Mouse (Mus musculus): ENCODE measurements around the gene Ddo. TPM values are rescaled to one million over a fixed set of nuclear protein-coding genes. Genes with fewer than 3 reads are reported as not detected.

Gene Ddo
- 0.59 and 0.90 TPM in 2 replicates for polyA plus RNA-seq (2014; fragmentation: Nextera tagmentation; extraction: Ambion mirVana)

DNA sequence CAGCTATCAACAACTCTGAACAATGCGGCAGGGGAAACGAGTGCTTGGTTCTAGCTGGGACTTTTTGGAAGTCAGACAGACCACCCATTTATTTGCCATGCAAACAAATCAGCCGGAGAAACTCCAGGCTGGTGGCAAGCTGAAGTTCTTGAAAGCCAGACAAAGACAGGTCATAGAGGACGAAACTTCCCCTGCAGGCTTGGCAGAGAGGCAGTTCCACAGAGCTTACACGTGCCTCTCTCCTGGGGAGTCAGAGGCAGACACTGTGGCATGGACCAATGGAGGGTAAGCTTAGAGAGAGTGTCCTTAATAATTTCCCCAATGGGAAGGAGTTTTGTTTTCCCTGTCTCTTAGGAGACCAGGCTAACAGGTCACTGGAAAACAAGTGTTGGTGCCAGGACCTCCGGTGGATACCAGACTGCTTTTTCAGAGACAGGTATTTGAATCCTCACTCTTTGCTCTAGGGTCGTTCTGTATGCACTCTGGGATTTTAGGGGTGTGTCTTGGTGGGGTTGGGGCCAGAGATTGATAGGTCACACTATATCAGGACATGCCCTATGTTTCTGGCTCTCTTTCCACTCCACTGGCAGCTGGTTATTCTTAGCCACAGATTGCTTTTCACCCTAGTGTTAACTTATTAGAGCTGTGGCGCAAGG lies at the start of gene Ddo:
Ddo (plus strand) TSS at position 356 of the 656 bp plus-strand sequence.
- no peak for ATAC-seq (ENCODE audit: low read depth)
- Histone ChIP-seq H3K4me3 (ENCODE audit: low read depth, low read length) (no peak within 1 kb of the TSS), H3K9me3 (ENCODE audit: control insufficient read depth, low read length) (no peaks in the 10 kb centered on the region), H3K9ac (ENCODE audit: low read depth, low read length) (no peak within 1 kb of the TSS), H3K36me3 (ENCODE audit: control insufficient read depth, insufficient read depth, low read length) (no peaks in the 10 kb centered on the region), H3K27ac (replicated peaks; ENCODE audit: low read depth, low read length) (no peak within 1 kb of the TSS), H3K4me1 (ENCODE audit: control insufficient read depth, insufficient read depth, low read length) (no peaks in the 10 kb centered on the region), H3K27me3 (replicated peaks; ENCODE audit: control insufficient read depth, insufficient read depth, low read length) (no peaks in the 10 kb centered on the region), H3K4me2 (ENCODE audit: low read depth, low read length) (no peak within 1 kb of the TSS)
- DNase-seq (ENCODE audit: low spot score), result no peak
- 56% methylated on average over 8 of the region's 8 CpGs for whole genome bisulfite sequencing

- DNase-seq (ENCODE audit: low spot score), result no peak
- Histone ChIP-seq H3K4me3 (ENCODE audit: low read depth, low read length) (no peak overlapping the region), H3K9ac (ENCODE audit: low read depth, low read length) (no peak overlapping the region), H3K4me2 (ENCODE audit: low read depth, low read length) (no peak overlapping the region), H3K27ac (replicated peaks; ENCODE audit: low read depth, low read length) (no peak overlapping the region), H3K4me1 (ENCODE audit: control insufficient read depth, insufficient read depth, low read length) (no peaks in the 10 kb centered on the region), H3K36me3 (ENCODE audit: control insufficient read depth, insufficient read depth, low read length) (no peaks in the 10 kb centered on the region), H3K9me3 (ENCODE audit: control insufficient read depth, low read length) (no peaks in the 10 kb centered on the region), H3K27me3 (replicated peaks; ENCODE audit: control insufficient read depth, insufficient read depth, low read length) (no peaks in the 10 kb centered on the region)
- no peak for ATAC-seq (ENCODE audit: low read depth)
- WGBS, result 72% methylated on average over 8 of the region's 8 CpGs
Observed at GRCm38 (mm10) chr10:40583584-40584255, 46.1 kb upstream of the Ddo start.

GRCm38 (mm10) chr10:40592186-40592585 lies 37.6 kb upstream of the Ddo start:
- no peak for ATAC-seq (ENCODE audit: low read depth)
- Histone ChIP-seq H3K27ac (replicated peaks; ENCODE audit: low read depth, low read length) (no peak overlapping the region), H3K27me3 (replicated peaks; ENCODE audit: control insufficient read depth, insufficient read depth, low read length) (no peaks in the 10 kb centered on the region), H3K4me2 (ENCODE audit: low read depth, low read length) (no peak overlapping the region), H3K36me3 (ENCODE audit: control insufficient read depth, insufficient read depth, low read length) (no peaks in the 10 kb centered on the region), H3K4me1 (ENCODE audit: control insufficient read depth, insufficient read depth, low read length) (no peaks in the 10 kb centered on the region), H3K9ac (ENCODE audit: low read depth, low read length) (no peak overlapping the region), H3K4me3 (ENCODE audit: low read depth, low read length) (no peak overlapping the region), H3K9me3 (ENCODE audit: control insufficient read depth, low read length) (no peaks in the 10 kb centered on the region)
- no peak for DNase-seq (ENCODE audit: low spot score)
- 62% methylated on average over 7 of the region's 7 CpGs for WGBS

DNA sequence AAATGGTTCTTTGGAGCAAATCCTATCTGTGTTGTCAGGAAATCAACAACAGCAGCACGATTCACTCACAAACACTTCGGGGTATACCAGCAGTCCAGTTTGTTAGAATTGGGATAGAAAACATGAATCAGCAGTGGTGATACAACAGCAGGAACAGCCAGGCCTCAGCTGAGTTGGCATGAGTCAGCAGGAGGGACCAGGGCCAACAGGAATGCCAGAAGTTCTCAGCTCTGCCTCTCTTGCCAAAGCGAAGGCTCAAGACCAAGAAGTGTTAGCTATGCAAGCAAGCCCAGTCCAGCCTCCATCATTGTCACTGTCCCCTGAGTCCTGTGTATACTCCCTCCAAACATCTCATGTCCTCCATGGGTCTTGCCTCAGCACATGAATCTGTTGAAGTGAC lies 32.6 kb upstream of the Ddo start:
- ATAC-seq (ENCODE audit: low read depth) (no peak), DNase-seq (ENCODE audit: low spot score) (no peak)
- Histone ChIP-seq H3K4me2 (ENCODE audit: low read depth, low read length) (no peak overlapping the region), H3K9ac (ENCODE audit: low read depth, low read length) (no peak overlapping the region), H3K27ac (replicated peaks; ENCODE audit: low read depth, low read length) (no peak overlapping the region), H3K4me1 (ENCODE audit: control insufficient read depth, insufficient read depth, low read length) (no peaks in the 10 kb centered on the region), H3K9me3 (ENCODE audit: control insufficient read depth, low read length) (no peaks in the 10 kb centered on the region), H3K4me3 (ENCODE audit: low read depth, low read length) (no peak overlapping the region), H3K27me3 (replicated peaks; ENCODE audit: control insufficient read depth, insufficient read depth, low read length) (no peaks in the 10 kb centered on the region), H3K36me3 (ENCODE audit: control insufficient read depth, insufficient read depth, low read length) (no peaks in the 10 kb centered on the region)
- WGBS, result 95% methylated on average over 3 of the region's 3 CpGs

DNA sequence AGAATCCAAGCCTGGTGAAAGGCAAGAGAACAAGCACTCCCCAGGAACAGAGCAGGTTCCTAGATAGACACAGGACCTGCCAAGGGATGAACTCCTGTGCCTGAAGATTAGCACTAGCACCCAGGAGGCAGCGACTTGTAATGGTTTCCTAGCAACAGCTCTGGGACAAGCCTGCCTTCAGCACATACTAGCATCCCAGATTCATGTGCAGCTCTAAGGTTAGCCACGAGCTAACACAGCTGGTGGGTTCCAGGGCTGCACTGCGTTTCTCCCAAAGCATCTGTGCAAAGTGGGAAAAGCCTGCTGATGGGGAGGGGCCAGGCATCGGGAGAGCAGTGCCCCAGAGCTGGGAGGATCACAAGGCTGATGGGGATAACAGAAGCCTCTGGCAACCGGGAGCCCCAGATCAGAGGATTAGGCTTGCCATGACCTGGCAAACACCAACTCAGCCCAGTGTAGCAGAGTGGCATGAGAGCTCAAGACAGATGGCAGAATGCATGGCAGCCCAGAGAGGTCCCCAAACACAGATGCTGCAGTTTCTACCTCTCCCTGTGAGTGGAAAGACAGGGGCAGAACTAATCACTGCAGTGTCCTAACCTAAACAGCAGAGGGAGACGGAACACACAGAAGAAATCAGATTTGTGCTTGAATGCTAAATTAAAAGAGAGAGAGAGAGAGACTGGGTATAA lies 25.0 kb upstream of the Ddo start:
- no peak overlapping the region for H3K27ac ChIP-seq (replicated peaks; ENCODE audit: low read depth, low read length)
- 0 out of 2 replicates have a peak, but pooled peaks cover 4% of the 10 kb centered on the region for H3K9me3 ChIP-seq (ENCODE audit: control insufficient read depth, low read length)
- ATAC-seq (ENCODE audit: low read depth) (no peak), DNase-seq (ENCODE audit: low spot score) (no peak)
- H3K4me1 ChIP-seq (ENCODE audit: control insufficient read depth, insufficient read depth, low read length), result no peaks in the 10 kb centered on the region
- H3K4me3 ChIP-seq (ENCODE audit: low read depth, low read length), result no peak overlapping the region
- WGBS, result 65% methylated on average over 6 of the region's 6 CpGs
- H3K9ac ChIP-seq (ENCODE audit: low read depth, low read length), result no peak overlapping the region
- no peak overlapping the region for H3K4me2 ChIP-seq (ENCODE audit: low read depth, low read length)
- no peaks in the 10 kb centered on the region for H3K36me3 ChIP-seq (ENCODE audit: control insufficient read depth, insufficient read depth, low read length)
- H3K27me3 ChIP-seq (replicated peaks; ENCODE audit: control insufficient read depth, insufficient read depth, low read length), result no peaks in the 10 kb centered on the region

DNA sequence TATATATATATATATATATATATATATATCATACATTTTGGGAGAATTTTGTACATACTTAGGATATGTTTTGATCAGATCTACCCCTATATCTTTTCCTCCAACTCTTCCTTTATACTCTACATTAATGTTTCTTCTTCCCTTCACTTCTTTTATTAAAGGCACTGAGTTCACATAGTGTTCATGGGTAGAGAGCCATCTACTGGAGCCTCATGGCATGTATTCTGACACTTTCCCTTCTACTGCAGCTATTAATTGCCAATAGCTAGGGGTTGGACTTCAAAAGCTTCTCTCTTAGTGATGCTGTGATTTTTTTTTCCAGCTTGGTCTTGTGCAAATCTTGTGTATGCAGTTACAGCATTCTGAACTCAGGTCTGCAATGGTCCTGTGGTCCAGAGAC lies 11.8 kb upstream of the Ddo start:
- Histone ChIP-seq H3K9me3 (ENCODE audit: control insufficient read depth, low read length) (no peaks in the 10 kb centered on the region), H3K4me2 (ENCODE audit: low read depth, low read length) (no peak overlapping the region), H3K27me3 (replicated peaks; ENCODE audit: control insufficient read depth, insufficient read depth, low read length) (no peaks in the 10 kb centered on the region), H3K4me3 (ENCODE audit: low read depth, low read length) (no peak overlapping the region), H3K9ac (ENCODE audit: low read depth, low read length) (no peak overlapping the region), H3K4me1 (ENCODE audit: control insufficient read depth, insufficient read depth, low read length) (no peaks in the 10 kb centered on the region), H3K27ac (replicated peaks; ENCODE audit: low read depth, low read length) (no peak overlapping the region), H3K36me3 (ENCODE audit: control insufficient read depth, insufficient read depth, low read length) (no peaks in the 10 kb centered on the region)
- DNase-seq (ENCODE audit: low spot score) (no peak), ATAC-seq (ENCODE audit: low read depth) (no peak)

DNA sequence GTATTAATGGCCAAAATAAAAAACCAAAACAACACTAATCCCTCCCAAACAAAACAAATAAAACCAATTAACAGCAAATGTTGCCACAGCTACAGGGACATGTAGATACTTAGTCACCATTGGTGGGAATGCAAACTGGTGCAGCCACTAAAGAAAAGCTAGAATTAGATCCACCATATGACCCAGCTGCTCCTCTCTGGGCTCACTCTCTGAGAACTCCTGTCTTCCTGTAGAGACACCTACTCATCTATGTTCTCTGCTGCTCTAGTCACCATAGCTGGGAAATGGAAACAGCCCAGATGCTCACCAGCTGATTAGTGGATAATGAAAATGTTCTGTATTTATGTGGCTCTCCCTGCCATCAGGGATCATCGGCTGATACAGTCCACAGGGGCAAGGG lies 10.1 kb upstream of the Ddo start:
- H3K9ac ChIP-seq (ENCODE audit: low read depth, low read length), result no peak overlapping the region
- H3K9me3 ChIP-seq (ENCODE audit: control insufficient read depth, low read length), result no peaks in the 10 kb centered on the region
- ATAC-seq (ENCODE audit: low read depth), result no peak
- no peaks in the 10 kb centered on the region for H3K36me3 ChIP-seq (ENCODE audit: control insufficient read depth, insufficient read depth, low read length)
- no peaks in the 10 kb centered on the region for H3K27me3 ChIP-seq (replicated peaks; ENCODE audit: control insufficient read depth, insufficient read depth, low read length)
- no peak overlapping the region for H3K4me3 ChIP-seq (ENCODE audit: low read depth, low read length)
- no peak overlapping the region for H3K27ac ChIP-seq (replicated peaks; ENCODE audit: low read depth, low read length)
- no peak overlapping the region for H3K4me2 ChIP-seq (ENCODE audit: low read depth, low read length)
- no peaks in the 10 kb centered on the region for H3K4me1 ChIP-seq (ENCODE audit: control insufficient read depth, insufficient read depth, low read length)
- DNase-seq (ENCODE audit: low spot score), result no peak
- 67% methylated on average over 1 of the region's 1 CpGs for whole genome bisulfite sequencing

DNA sequence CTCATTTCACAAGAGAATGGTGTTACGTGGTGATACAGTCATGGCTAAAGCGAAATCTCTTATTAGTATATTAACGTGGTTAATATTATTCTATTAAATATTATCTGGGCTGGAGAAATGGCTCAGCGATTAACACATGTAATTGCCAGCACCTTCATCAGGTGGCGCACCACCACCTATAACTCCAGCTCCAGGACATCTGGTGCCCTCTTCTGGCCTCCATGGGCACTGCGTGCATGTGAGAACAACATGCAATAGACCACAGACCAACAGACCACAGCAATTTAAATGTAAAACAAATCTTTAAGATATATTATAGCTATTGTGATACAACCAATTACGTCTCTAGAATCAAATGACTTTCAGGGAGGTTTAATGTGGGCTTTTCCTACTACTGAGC lies 671 bp upstream of the Ddo start:
- no peak overlapping the region for H3K27ac ChIP-seq (replicated peaks; ENCODE audit: low read depth, low read length)
- ATAC-seq (ENCODE audit: low read depth) (no peak), DNase-seq (ENCODE audit: low spot score) (no peak)
- no peaks in the 10 kb centered on the region for H3K27me3 ChIP-seq (replicated peaks; ENCODE audit: control insufficient read depth, insufficient read depth, low read length)
- H3K9ac ChIP-seq (ENCODE audit: low read depth, low read length), result no peak overlapping the region
- H3K36me3 ChIP-seq (ENCODE audit: control insufficient read depth, insufficient read depth, low read length), result no peaks in the 10 kb centered on the region
- H3K4me3 ChIP-seq (ENCODE audit: low read depth, low read length), result no peak overlapping the region
- no peaks in the 10 kb centered on the region for H3K4me1 ChIP-seq (ENCODE audit: control insufficient read depth, insufficient read depth, low read length)
- H3K9me3 ChIP-seq (ENCODE audit: control insufficient read depth, low read length), result no peaks in the 10 kb centered on the region
- no peak overlapping the region for H3K4me2 ChIP-seq (ENCODE audit: low read depth, low read length)
- 76% methylated on average over 7 of the region's 7 CpGs for WGBS

Measured in embryonic facial prominence, embryonic 14.5 days (tissue).